Mouse (Mus musculus): ENCODE measurements around the gene Tmem132c.

DNA sequence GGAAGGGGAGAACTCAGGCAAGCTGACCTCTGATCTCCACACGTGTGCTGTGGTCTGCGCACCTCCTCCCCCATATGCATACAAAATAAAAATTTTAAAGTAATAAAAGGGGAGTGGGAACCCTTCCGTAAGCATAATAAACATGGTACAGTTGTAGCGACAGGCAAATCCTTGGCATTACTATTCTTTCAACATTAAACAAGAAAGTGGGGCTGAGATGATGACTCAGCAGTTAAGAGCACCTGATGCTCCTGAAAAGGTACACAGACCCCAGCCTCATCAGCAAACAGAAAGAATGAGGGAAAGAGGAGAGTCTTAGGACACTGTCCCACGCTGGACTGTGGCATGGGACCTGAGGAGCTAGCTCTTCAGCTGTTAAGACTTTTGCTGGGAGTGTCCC lies 361.4 kb downstream of the Tmem132c start:
- TF ChIP-seq CTCF (IDR thresholded peaks at IDR 0.05; ENCODE audit: insufficient read depth, low read length) (no peak), POLR2A (IDR thresholded peaks at IDR 0.05; ENCODE audit: borderline replicate concordance, extremely low read depth, low read depth, low read length) (no peak)
